Mouse (Mus musculus): ENCODE measurements around the gene Tmcc2. TPM values are rescaled to one million over a fixed set of nuclear protein-coding genes. Genes with fewer than 3 reads are reported as not detected.

Tmcc2 gene
- polyA plus RNA-seq, 1 experiment from 2014 or later: 41.4 TPM

DNA sequence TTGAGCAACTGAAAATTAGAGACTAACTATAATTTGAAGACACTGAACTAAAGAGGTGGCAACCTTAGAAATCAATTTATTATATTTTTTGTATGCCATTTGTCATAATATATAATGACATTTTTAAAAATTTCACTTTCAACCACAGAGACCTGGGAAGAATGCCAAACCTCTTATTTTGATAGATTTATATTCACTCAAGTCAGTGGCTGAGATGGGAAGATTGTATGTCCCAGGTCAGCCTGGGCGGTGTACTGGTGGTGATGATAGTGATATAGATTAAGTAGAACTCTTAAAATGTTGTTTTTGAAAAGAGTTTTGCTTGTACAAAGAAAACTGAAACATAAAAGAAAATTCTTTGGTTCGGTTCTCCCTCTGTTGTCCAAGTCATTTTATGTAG lies 29.1 kb upstream of the Tmcc2 start:
- H3K4me3 ChIP-seq: no peak overlapping the region
- peaks cover 20% of the 10 kb centered on the region for H3K4me1 ChIP-seq (replicated peaks)
- no peaks in the 10 kb centered on the region for H3K9me3 ChIP-seq
- no peak overlapping the region for H3K9ac ChIP-seq
- no peaks in the 10 kb centered on the region for H3K27me3 ChIP-seq
- 83% methylated on average over 2 of the region's 2 CpGs for WGBS
- H3K27ac ChIP-seq (replicated peaks): no peak overlapping the region
- H3K36me3 ChIP-seq: no peaks in the 10 kb centered on the region; the same call in 1 of the 2 replicates
- no peak for ATAC-seq (ENCODE audit: low FRiP score, low read depth)
- no peak overlapping the region for H3K4me2 ChIP-seq

DNA sequence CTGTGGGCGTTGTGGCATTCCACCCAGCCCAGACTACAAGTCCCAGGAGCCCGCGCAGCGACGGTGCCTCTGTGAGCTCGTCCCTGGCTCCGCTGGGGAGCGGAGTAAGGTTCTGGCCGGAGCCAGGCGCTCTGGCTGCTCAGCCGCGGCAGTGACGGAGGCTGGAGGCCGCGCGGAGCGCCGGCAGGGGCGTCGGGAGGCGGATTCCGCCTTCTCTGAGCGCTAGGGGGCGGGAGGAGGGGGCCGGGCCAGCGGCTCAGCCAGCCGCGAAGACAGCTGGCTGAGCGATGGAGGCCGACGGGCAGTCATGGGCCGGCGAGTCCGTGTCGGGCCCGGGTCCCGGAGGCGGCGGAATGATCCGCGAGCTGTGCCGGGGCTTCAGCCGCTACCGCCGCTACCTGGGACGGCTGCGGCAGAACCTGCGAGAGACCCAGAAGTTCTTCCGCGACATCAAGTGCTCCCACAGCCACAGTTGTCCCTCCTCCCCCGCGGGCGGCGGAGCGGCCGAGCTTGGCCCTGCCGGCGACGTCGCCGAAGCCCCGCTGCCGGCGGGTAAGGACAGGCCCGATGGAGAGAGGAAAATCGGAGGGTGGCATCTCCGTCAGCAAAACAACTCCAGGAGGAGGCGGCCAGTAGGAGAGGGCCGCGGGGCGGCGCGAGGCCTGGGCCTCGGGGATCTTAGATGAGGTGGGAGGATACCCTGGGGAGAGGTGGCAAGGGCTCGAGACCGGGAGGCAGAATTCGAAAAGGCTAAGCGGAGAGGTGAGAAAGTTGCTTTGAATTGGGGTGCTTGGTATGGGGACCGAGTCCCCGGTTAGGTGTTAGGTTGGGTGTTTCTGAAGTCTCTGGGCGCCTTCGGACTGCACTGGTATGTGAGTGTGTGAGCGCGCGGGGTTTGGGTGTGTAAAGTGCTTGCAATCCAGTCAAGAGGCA lies 26.5 kb upstream of the Tmcc2 start, which contains the start of gene Dstyk:
Gene Dstyk, plus strand, starts transcription at position 237 of the 933 bp plus-strand sequence.
- H3K4me3 ChIP-seq: peak within 1 kb of the TSS; percentile 53

DNA sequence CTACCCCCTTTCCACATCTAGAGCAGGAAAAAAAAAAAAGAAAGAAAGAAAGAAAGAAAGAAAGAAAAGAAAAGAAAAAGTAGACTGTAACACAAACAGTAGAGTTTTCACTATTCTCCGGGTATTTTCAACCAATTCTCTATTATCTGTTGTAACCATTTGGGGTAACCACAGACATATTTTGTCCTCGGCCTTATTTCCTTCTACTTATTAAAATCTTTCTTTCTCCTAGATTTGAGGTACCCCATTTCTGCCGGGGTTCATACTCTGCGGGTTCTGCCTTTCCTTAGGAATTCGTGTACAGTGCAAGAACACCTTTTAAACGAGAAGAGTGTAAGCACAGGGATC lies 25.8 kb upstream of the Tmcc2 start:
- H3K27ac ChIP-seq (replicated peaks): peak overlapping the region; percentile 88
- peak overlapping the region; percentile 68 for H3K4me2 ChIP-seq
- peaks cover 20% of the 10 kb centered on the region for H3K4me1 ChIP-seq (replicated peaks)
- H3K4me3 ChIP-seq: peak overlapping the region; percentile 53
- 16% methylated on average over 6 of the region's 6 CpGs for WGBS
- H3K9ac ChIP-seq: peak overlapping the region; percentile 63
- H3K27me3 ChIP-seq: no peaks in the 10 kb centered on the region
- no peaks in the 10 kb centered on the region for H3K36me3 ChIP-seq
- H3K9me3 ChIP-seq: no peaks in the 10 kb centered on the region
- no peak for ATAC-seq (ENCODE audit: low FRiP score, low read depth)

More for the DNA sequence above, 26.5 kb upstream of the Tmcc2 start, which contains the start of gene Dstyk:
- Histone ChIP-seq H3K36me3 (no peaks in the 10 kb centered on the region), H3K4me1 (replicated peaks) (peaks cover 20% of the 10 kb centered on the region), H3K27ac (replicated peaks) (peak within 1 kb of the TSS; percentile 88), H3K9me3 (no peaks in the 10 kb centered on the region), H3K9ac (peak within 1 kb of the TSS; percentile 63), H3K27me3 (no peaks in the 10 kb centered on the region), H3K4me2 (peak within 1 kb of the TSS; percentile 68)
- WGBS: under 1% methylated on average over 80 of the region's 85 CpGs
- ATAC-seq (ENCODE audit: low FRiP score, low read depth): peak; percentile 98

DNA sequence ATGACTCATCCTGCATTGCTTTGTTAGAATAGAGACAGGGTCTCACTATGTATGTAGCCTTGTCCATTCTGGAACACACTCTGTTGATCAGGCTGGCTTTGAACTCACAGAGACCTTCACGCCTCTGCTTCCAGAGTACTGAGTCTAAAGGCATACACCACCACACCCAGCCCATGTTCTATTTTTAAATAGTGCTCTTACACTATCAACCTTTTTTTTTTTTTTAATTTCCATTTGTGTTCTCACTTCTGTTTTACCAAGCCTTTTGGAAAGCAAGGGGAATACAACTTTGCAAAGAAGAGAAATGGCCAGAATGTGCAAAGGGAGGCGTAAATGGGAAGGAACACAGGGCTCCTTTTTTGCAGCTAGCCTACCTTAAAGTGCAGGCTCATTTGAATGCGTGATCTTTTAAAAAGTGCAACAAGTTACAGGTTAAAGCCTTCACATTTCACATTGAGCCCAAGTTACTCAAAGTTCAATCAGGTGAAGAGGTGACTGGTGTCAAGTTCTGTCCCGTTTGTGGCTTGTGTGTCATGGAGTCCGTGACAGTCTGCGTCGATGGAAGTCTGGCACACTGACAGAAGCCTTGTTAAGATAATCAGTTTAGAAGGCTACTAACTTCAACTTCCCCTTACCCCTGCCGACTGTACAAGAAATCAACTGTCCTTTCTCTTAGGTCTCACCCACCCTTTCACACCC lies 25.3 kb upstream of the Tmcc2 start:
- Histone ChIP-seq H3K27ac (replicated peaks) (no peak overlapping the region), H3K27me3 (no peaks in the 10 kb centered on the region), H3K9me3 (no peaks in the 10 kb centered on the region), H3K9ac (no peak overlapping the region), H3K4me1 (replicated peaks) (peaks cover 20% of the 10 kb centered on the region), H3K4me2 (peak overlapping the region; percentile 68; the same call in 1 of the 2 replicates), H3K4me3 (no peak overlapping the region), H3K36me3 (no peaks in the 10 kb centered on the region)
- no peak for ATAC-seq (ENCODE audit: low FRiP score, low read depth)
- WGBS: 77% methylated on average over 8 of the region's 8 CpGs

DNA sequence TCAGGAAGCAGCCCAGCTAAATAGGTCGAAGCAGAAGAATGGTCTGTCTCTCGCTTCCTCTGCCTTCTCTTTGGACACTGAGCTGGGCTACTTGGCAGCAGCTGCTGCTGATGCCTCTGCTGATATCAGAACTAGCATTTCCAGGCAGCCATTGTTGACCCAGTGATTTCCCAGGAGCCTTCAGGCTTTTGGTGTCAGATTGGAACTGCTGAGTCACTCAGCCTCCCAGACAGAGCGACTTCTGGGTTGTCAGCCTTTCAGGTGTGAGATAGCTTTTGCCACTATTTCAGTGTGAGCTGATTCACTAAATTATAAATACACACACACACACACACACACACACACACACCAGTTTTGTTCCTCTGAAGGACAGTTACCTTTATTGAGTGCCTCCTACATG lies 19.6 kb upstream of the Tmcc2 start:
- ATAC-seq (ENCODE audit: low FRiP score, low read depth): no peak
- H3K36me3 ChIP-seq: no peaks in the 10 kb centered on the region
- H3K4me3 ChIP-seq: no peak overlapping the region
- H3K27me3 ChIP-seq: no peaks in the 10 kb centered on the region
- H3K4me2 ChIP-seq: no peak overlapping the region
- no peaks in the 10 kb centered on the region for H3K4me1 ChIP-seq (replicated peaks)
- 84% methylated on average over 3 of the region's 3 CpGs for WGBS
- H3K9ac ChIP-seq: no peak overlapping the region
- no peak overlapping the region for H3K27ac ChIP-seq (replicated peaks)
- no peaks in the 10 kb centered on the region for H3K9me3 ChIP-seq

DNA sequence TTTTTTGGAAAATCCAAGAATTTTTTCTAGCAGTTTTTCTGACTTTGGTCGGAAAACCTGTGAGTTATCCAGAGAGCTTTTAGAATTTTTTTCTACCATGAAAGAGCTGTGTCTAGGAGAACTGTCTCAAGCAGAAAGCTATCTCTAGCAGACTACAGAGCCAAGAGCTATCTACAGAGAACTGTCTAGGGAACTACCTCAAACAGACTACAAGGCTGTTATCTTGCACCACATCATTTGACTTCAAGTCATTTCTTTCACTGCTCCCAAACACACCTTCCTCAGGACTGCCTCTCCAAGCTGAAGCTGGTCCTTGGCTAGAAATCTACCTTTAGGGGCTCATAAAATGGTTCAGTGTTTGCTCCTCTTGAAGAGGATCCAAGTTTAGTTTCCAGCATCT lies 10.8 kb upstream of the Tmcc2 start:
- Histone ChIP-seq H3K4me2 (no peak overlapping the region), H3K27ac (replicated peaks) (no peak overlapping the region), H3K9me3 (no peaks in the 10 kb centered on the region), H3K36me3 (no peaks in the 10 kb centered on the region), H3K9ac (no peak overlapping the region), H3K4me1 (replicated peaks) (no peaks in the 10 kb centered on the region), H3K27me3 (no peaks in the 10 kb centered on the region), H3K4me3 (no peak overlapping the region)
- 93% methylated on average over 1 of the region's 1 CpGs for WGBS
- no peak for ATAC-seq (ENCODE audit: low FRiP score, low read depth)

DNA sequence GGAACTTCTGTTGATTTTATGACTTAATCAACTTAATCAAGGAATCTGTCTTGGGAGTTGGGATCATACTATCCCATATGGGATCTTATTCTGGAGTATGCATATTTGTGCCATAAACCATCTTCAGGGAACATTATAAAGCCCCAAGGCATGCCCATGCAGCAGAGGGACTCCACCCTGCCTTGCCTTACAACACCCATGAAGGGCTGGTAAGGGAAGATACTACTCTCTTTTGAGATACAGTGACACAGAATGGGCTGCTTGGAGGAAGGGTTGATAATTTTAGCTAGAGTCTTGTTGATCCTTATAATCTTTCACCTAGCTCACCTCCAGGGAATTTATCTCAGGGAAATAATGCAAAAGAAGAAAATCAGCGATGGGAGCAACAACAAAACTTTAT lies 9.5 kb upstream of the Tmcc2 start:
- Histone ChIP-seq H3K36me3 (no peaks in the 10 kb centered on the region), H3K4me3 (no peak overlapping the region), H3K9ac (no peak overlapping the region), H3K4me2 (no peak overlapping the region), H3K27ac (replicated peaks) (no peak overlapping the region), H3K4me1 (replicated peaks) (no peaks in the 10 kb centered on the region), H3K27me3 (no peaks in the 10 kb centered on the region), H3K9me3 (no peaks in the 10 kb centered on the region)
- WGBS: 74% methylated on average over 1 of the region's 1 CpGs
- no peak for ATAC-seq (ENCODE audit: low FRiP score, low read depth)

DNA sequence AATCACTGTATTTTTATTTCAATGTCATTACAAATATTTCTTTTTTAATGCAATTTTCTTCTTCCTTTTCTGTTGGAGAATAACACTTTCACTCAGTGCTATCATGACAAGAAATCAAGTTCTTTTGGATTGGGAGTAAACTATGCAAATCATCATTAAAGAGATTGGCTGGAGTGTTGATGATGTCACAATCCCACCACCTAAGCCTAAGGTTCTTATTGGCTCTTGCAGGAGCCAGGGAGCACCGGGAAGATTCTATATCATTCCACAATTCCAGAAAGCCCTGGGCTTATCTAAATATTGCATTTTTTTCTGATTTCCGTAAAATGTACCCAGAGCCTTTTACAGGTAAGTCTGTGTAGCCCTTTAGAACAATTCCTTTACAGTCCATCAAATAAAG lies 5.6 kb upstream of the Tmcc2 start:
- no peak overlapping the region for H3K9ac ChIP-seq
- no peak overlapping the region for H3K4me3 ChIP-seq
- 58% methylated on average over 2 of the region's 2 CpGs for WGBS
- no peak for ATAC-seq (ENCODE audit: low FRiP score, low read depth)
- H3K27me3 ChIP-seq: no peaks in the 10 kb centered on the region
- no peak overlapping the region for H3K27ac ChIP-seq (replicated peaks)
- no peaks in the 10 kb centered on the region for H3K9me3 ChIP-seq
- peaks cover 13% of the 10 kb centered on the region; the same call in 1 of the 2 replicates for H3K4me1 ChIP-seq (replicated peaks)
- H3K4me2 ChIP-seq: no peak overlapping the region
- no peaks in the 10 kb centered on the region for H3K36me3 ChIP-seq

DNA sequence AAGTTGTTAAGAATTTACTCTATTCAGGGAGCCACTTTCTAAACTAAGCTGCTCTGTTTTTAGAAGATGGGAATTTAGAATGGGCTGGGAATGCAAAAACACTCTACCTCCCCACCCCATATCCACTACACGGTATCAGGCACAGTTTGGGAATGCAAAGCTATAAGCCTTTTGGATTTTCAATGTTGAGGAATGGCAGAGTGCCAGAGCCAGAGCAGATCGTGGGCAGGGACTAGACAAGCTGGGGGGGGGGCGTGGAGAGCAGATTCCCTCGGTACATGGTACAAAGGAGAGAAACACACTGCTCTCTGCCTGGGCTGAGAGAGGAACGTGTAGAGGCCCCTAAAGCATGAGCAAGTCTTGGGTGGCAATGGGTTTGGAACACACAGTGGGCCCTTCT lies 1.8 kb upstream of the Tmcc2 start:
- WGBS: 52% methylated on average over 5 of the region's 5 CpGs
- Histone ChIP-seq H3K27ac (replicated peaks) (no peak overlapping the region), H3K9ac (no peak overlapping the region)

DNA sequence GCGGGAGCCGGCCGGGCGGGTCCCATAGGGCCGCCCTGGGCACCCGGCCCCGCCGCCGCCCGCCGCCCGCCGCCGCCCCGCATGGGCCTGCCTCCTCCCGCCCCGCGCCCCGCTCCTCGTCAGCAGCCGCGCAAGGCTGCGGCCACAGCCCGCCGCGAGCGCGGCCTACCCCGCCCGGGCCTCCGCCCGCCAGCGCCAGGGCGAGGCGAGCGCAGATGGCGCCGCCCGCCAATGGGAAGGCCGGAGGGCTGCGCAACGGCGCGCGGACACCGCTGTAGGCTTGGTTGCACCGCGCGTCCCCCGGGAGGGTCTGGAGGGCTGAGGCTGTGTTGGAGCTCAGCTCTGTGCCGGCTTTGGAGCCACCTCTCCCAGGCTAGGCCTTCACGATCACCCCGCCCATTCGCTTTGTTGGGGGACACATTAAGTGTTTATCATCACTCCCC lies 520 bp upstream of the Tmcc2 start:
- Histone ChIP-seq H3K4me2 (peak overlapping the region; percentile 80), H3K4me1 (replicated peaks) (peaks cover 52% of the 10 kb centered on the region), H3K36me3 (no peaks in the 10 kb centered on the region), H3K9ac (peak overlapping the region; percentile 86), H3K27me3 (no peaks in the 10 kb centered on the region), H3K27ac (replicated peaks) (peak overlapping the region; percentile 90), H3K4me3 (peak overlapping the region; percentile 78), H3K9me3 (no peaks in the 10 kb centered on the region)
- peak; percentile 93 for ATAC-seq (ENCODE audit: low FRiP score, low read depth)
- WGBS: 0% methylated on average over 27 of the region's 54 CpGs

More for the DNA sequence above, 1.8 kb upstream of the Tmcc2 start:
- Histone ChIP-seq H3K36me3 (no peaks in the 10 kb centered on the region), H3K9me3 (no peaks in the 10 kb centered on the region), H3K4me3 (no peak overlapping the region), H3K4me1 (replicated peaks) (peaks cover 43% of the 10 kb centered on the region), H3K4me2 (no peak overlapping the region), H3K27me3 (no peaks in the 10 kb centered on the region)
- ATAC-seq (ENCODE audit: low FRiP score, low read depth): no peak

DNA sequence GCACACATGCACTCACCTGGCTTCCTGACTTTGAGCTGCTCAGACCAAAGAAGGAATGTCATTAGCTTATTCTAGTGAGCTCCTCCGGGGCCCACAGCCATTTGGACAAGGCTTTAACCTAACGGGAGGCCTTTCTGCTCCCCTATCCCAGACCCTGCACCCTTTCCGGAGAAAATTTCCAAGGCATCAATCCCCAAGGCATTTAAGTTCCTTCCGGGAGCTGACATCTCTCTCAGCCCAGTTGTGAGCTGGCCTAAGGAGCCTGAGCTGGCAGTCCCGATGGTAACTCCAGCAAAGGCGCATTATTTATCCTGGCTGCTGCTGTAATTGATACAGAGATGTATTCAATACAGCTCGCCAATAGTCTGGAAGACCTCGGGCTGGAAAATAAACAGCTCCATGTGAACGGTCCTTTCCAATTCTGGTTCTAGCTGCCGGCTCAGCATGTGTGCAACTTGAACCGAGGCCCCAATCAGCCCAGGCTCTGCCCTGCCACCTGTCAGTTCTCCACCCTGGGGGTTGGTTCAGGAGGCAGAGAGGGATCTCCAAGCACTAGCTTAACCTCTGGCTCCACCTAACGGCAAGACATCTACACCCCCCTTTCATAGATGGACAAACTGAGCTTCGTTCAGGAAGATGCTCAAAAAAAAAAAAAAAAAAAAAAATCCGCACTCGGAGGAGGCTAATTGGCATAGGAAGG lies 1.0 kb downstream of the Tmcc2 start:
- H3K27me3 ChIP-seq: no peaks in the 10 kb centered on the region
- no peaks in the 10 kb centered on the region for H3K36me3 ChIP-seq
- no peaks in the 10 kb centered on the region for H3K9me3 ChIP-seq
- H3K4me3 ChIP-seq: peak overlapping the region; percentile 78
- WGBS: 7% methylated on average over 15 of the region's 15 CpGs
- peak overlapping the region; percentile 86 for H3K9ac ChIP-seq
- peak overlapping the region; percentile 90 for H3K27ac ChIP-seq (replicated peaks)
- H3K4me2 ChIP-seq: peak overlapping the region; percentile 80
- H3K4me1 ChIP-seq (replicated peaks): peaks cover 67% of the 10 kb centered on the region
- ATAC-seq (ENCODE audit: low FRiP score, low read depth): 0 out of 2 replicates have a peak, but pooled peaks have one; percentile 12
